24 mouse cellular contexts compared by ENCODE assay signal in genomic region chr6:100938376-100938775, GRCm38 (mm10).
DNase-seq lines count a peak whose midpoint lies in the region; ATAC-seq and TF ChIP-seq lines count a peak whose summit lies in the region.
"Had no signal": no experiment of that assay in that cellular context is flagged by ENCODE, and none has a peak within 500 bp of the region (broad histone marks: within the 10 kb centered on the region; RNA-seq: fewer than 3 reads in every experiment).

No protein-coding gene starts in this region.

- H3K9ac ChIP-seq in heart, embryonic 14.5 days (ENCODE audit: low read length) = no peak overlapping the region
- no peak overlapping the region for H3K9ac ChIP-seq in hindbrain, postnatal 0 days (replicated peaks; ENCODE audit: low read length)
- no peak overlapping the region for H3K9ac ChIP-seq in hindbrain, embryonic 14.5 days
- H3K9ac ChIP-seq: forebrain, embryonic 13.5 days; intestine, embryonic 15.5 days; limb, embryonic 12.5 days; liver, embryonic 15.5 days; lung, embryonic 14.5 days; midbrain, embryonic 12.5 days had no signal

- TF ChIP-seq CTCF in hindbrain, postnatal 0 days (IDR thresholded peaks at IDR 0.05; ENCODE audit: low read depth) = no peak

- H3K4me2 ChIP-seq in heart, embryonic 14.5 days (ENCODE audit: low read length) = peak overlapping the region; percentile 29; the same call in 1 of the 2 replicates
- H3K4me2 ChIP-seq in hindbrain, postnatal 0 days (ENCODE audit: low read depth, low read length) = 0 out of 2 replicates have a peak overlapping the region, but pooled peaks have one; percentile 23
- H3K4me2 ChIP-seq in hindbrain, embryonic 14.5 days (replicated peaks) = no peak overlapping the region
- H3K4me2 ChIP-seq: forebrain, embryonic 13.5 days; intestine, embryonic 15.5 days; limb, embryonic 12.5 days; liver, embryonic 15.5 days; lung, embryonic 14.5 days; midbrain, embryonic 12.5 days had no signal

- peak; percentile 25 to 30 for DNase-seq in cerebellum, postnatal 10 days
- DNase-seq in cerebellum, postnatal 36 days = no peak
- DNase-seq in heart, postnatal 14 days = no peak
- DNase-seq in hindbrain, postnatal 0 days (ENCODE audit: low spot score) = no peak
- DNase-seq in hindbrain, embryonic 14.5 days (ENCODE audit: low spot score) = no peak
- no peak for DNase-seq in adrenal gland, postnatal 36 days
- DNase-seq: adrenal gland, adult 8-10 months; cerebellum, adult 11 months; cerebellum, adult 9-10 months; gastrocnemius, postnatal 25 days; heart, adult 2 months; lung, embryonic 14.5 days; right cerebral cortex, postnatal 25 days; spleen, adult 18-20 months; thymus, postnatal 14 days had no signal

- peaks cover 8 to 13% of the 10 kb centered on the region in 2 experiments for H3K4me1 ChIP-seq in heart, embryonic 14.5 days (ENCODE audit: control insufficient read depth in 2 of 2, insufficient read depth in 2 of 2, low read length in 2 of 2)
- no peaks in the 10 kb centered on the region for H3K4me1 ChIP-seq in hindbrain, postnatal 0 days (ENCODE audit: insufficient read depth, low read length)
- H3K4me1 ChIP-seq in hindbrain, embryonic 14.5 days (replicated peaks; ENCODE audit: control insufficient read depth, insufficient read depth, low read length) = no peaks in the 10 kb centered on the region
- H3K4me1 ChIP-seq: intestine, embryonic 15.5 days; liver, embryonic 15.5 days; midbrain, embryonic 12.5 days had no signal

- no peaks in the 10 kb centered on the region for H3K27me3 ChIP-seq in heart, embryonic 14.5 days (ENCODE audit: control insufficient read depth, insufficient read depth, low read length)
- no peaks in the 10 kb centered on the region for H3K27me3 ChIP-seq in hindbrain, postnatal 0 days (ENCODE audit: insufficient read depth, low read length)
- H3K27me3 ChIP-seq in hindbrain, embryonic 14.5 days (ENCODE audit: control insufficient read depth, insufficient read depth, low read length) = no peaks in the 10 kb centered on the region
- H3K27me3 ChIP-seq: forebrain, embryonic 13.5 days; intestine, embryonic 15.5 days; liver, embryonic 15.5 days; midbrain, embryonic 12.5 days had no signal

- H3K27ac ChIP-seq in heart, embryonic 14.5 days (replicated peaks in 1 of 2; ENCODE audit: control insufficient read depth in 1 of 2, insufficient read depth in 1 of 2, low read depth in 2 of 2, low read length in 2 of 2) = 0 out of 4 replicates have a peak overlapping the region, but pooled peaks of 1 of the 2 experiments have one; percentile 14
- no peak overlapping the region for H3K27ac ChIP-seq in hindbrain, postnatal 0 days
- no peak overlapping the region for H3K27ac ChIP-seq in hindbrain, embryonic 14.5 days
- H3K27ac ChIP-seq: forebrain, embryonic 13.5 days; heart, adult 2 months; intestine, embryonic 15.5 days; layer of hippocampus, adult 2 months; left cerebral cortex, adult 2 months; limb, embryonic 12.5 days; liver, embryonic 15.5 days; midbrain, embryonic 12.5 days had no signal

- ATAC-seq in heart, embryonic 14.5 days (ENCODE audit: insufficient number of reproducible peaks, insufficient read depth, low FRiP score, low read depth) = no peak
- peak; percentile 27; the same call in 1 of the 2 replicates for ATAC-seq in hindbrain, postnatal 0 days
- no peak for ATAC-seq in hindbrain, embryonic 14.5 days (ENCODE audit: low FRiP score)
- ATAC-seq: forebrain, embryonic 13.5 days; intestine, embryonic 15.5 days had no signal

- no peaks in the 10 kb centered on the region for H3K9me3 ChIP-seq in heart, embryonic 14.5 days (ENCODE audit: control insufficient read depth, low read length)
- no peaks in the 10 kb centered on the region for H3K9me3 ChIP-seq in hindbrain, postnatal 0 days (ENCODE audit: low read length)
- no peaks in the 10 kb centered on the region for H3K9me3 ChIP-seq in hindbrain, embryonic 14.5 days (ENCODE audit: control insufficient read depth, low read length)
- H3K9me3 ChIP-seq: forebrain, embryonic 13.5 days; intestine, embryonic 15.5 days; limb, embryonic 12.5 days; liver, embryonic 15.5 days; midbrain, embryonic 12.5 days had no signal

- no peaks in the 10 kb centered on the region for H3K36me3 ChIP-seq in heart, embryonic 14.5 days (ENCODE audit: control insufficient read depth, insufficient read depth, low read length)
- no peaks in the 10 kb centered on the region for H3K36me3 ChIP-seq in hindbrain, postnatal 0 days (ENCODE audit: insufficient read depth, low read length)
- H3K36me3 ChIP-seq in hindbrain, embryonic 14.5 days (replicated peaks; ENCODE audit: control insufficient read depth, insufficient read depth) = no peaks in the 10 kb centered on the region
- H3K36me3 ChIP-seq: G1E; intestine, embryonic 15.5 days; limb, embryonic 12.5 days; liver, embryonic 15.5 days; midbrain, embryonic 12.5 days had no signal

- 74% methylated on average over 11 of the region's 11 CpGs for WGBS in heart, embryonic 14.5 days
- WGBS in hindbrain, postnatal 0 days = 47% methylated on average over 11 of the region's 11 CpGs
- 52% methylated on average over 11 of the region's 11 CpGs for WGBS in hindbrain, embryonic 14.5 days

- intact Hi-C loops in heart, postnatal 14 days (cut with DNase I) = no loop called here

- no peak overlapping the region for H3K4me3 ChIP-seq in heart, embryonic 14.5 days (ENCODE audit: control insufficient read depth in 1 of 2, insufficient read depth in 1 of 2, low read depth in 1 of 2, low read length in 2 of 2)
- H3K4me3 ChIP-seq in hindbrain, postnatal 0 days (ENCODE audit: low read length) = no peak overlapping the region
- H3K4me3 ChIP-seq in hindbrain, embryonic 14.5 days (replicated peaks; ENCODE audit: low read length) = no peak overlapping the region
- H3K4me3 ChIP-seq: forebrain, embryonic 13.5 days; heart, adult 2 months; intestine, embryonic 15.5 days; layer of hippocampus, adult 2 months; left cerebral cortex, adult 2 months; limb, embryonic 12.5 days; liver, embryonic 15.5 days; midbrain, embryonic 12.5 days had no signal

Comparison
In these comparisons a context has a peak if more than half of its experiments do, and no peak if none do; other contexts are left out.
1. DNase-seq: peak in cerebellum, postnatal 10 days (2 of 2); none in cerebellum, postnatal 36 days (0 of 2), heart, postnatal 14 days (0 of 2), hindbrain, postnatal 0 days (single experiment), hindbrain, embryonic 14.5 days (single experiment) and adrenal gland, postnatal 36 days (0 of 2).